Mouse (Mus musculus) NIH3T3 (cell line): ENCODE data around the gene Wsb1.

Source experiments
- DNase-seq: peaks from one replicate; pipeline ENCODE4 v3.0.0-alpha.2; 2012; ENCODE audit warnings: low read depth

Gene Wsb1

GRCm38 (mm10) chr11:79215539-79215938 is 38.9 kb downstream of the Wsb1 start:
- DNase-seq: peak; percentile 51

DNA sequence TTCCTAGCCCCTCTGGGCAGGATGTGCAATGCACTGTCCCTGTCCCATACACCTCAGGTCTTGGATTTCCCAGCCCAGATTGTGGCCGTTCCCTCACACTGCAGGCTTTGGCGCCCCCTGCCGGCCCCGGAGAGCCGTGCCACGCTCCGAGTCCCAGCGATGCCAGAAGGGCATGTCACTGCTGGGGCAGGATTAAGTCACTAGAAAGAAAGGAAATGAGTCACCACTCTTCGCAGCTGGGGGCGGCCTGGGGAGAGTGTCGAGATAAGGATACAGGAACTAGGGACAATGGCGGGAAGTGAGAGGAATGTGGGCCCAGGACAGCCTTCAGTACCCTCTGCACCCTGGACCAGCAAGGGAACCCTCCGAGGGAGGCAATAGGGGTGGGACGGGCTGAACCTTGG is 40.5 kb downstream of the Wsb1 start:
- peak; percentile 94 for DNase-seq

GRCm38 (mm10) chr11:79209882-79210471 is 44.5 kb downstream of the Wsb1 start:
- DNase-seq: no peak

- DNase-seq: no peak
Measured at GRCm38 (mm10) chr11:79209113-79209512, 45.4 kb downstream of the Wsb1 start.

- no peak for DNase-seq
Measured at GRCm38 (mm10) chr11:79208462-79208861, 46.0 kb downstream of the Wsb1 start.

- no peak for DNase-seq
Measured at GRCm38 (mm10) chr11:79207691-79208090, 46.8 kb downstream of the Wsb1 start.

DNA sequence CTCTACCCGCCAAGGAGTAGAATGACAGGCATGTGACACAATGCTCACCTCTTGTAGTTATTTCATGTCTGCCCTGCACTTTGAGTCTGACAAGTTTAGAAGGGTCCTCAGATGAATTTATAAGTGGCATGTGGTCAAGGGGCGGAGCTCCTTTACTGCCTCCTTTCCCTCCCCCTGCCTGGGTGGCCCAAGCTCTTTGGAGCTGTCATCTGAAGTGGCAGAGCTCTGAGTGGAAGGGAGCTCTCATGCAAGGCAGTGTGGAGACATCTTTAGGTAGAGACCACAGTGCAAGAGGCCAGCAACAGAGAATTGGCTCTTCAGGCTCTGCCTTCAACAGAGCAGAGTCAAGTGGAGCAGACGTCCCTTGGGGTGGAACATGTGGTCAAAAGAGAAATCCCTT is 50.0 kb downstream of the Wsb1 start:
- DNase-seq: no peak

GRCm38 (mm10) chr11:79200502-79200901 is 54.0 kb downstream of the Wsb1 start:
- peak; percentile 48 for DNase-seq

- DNase-seq: no peak
Measured at GRCm38 (mm10) chr11:79198562-79198961, 55.9 kb downstream of the Wsb1 start.

DNA sequence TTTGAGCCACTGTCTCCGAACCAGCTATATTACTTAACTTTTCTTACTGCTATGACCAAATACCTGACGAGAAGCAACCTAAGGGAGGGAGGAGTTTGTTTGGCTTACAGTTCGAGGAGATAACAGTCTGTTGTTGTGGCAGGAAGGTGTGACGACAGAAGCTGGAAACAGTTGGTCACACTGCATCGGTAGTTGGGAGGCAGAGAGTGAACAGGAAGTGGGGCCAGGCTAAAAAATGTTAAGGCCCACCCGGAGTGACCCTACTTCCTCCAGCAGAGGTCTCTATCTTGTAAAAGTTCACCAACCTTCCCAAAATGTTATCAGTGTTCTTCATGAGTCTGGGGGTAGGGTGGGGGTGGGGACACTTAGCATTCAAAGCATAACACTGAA is 56.6 kb downstream of the Wsb1 start:
- DNase-seq: no peak

DNA sequence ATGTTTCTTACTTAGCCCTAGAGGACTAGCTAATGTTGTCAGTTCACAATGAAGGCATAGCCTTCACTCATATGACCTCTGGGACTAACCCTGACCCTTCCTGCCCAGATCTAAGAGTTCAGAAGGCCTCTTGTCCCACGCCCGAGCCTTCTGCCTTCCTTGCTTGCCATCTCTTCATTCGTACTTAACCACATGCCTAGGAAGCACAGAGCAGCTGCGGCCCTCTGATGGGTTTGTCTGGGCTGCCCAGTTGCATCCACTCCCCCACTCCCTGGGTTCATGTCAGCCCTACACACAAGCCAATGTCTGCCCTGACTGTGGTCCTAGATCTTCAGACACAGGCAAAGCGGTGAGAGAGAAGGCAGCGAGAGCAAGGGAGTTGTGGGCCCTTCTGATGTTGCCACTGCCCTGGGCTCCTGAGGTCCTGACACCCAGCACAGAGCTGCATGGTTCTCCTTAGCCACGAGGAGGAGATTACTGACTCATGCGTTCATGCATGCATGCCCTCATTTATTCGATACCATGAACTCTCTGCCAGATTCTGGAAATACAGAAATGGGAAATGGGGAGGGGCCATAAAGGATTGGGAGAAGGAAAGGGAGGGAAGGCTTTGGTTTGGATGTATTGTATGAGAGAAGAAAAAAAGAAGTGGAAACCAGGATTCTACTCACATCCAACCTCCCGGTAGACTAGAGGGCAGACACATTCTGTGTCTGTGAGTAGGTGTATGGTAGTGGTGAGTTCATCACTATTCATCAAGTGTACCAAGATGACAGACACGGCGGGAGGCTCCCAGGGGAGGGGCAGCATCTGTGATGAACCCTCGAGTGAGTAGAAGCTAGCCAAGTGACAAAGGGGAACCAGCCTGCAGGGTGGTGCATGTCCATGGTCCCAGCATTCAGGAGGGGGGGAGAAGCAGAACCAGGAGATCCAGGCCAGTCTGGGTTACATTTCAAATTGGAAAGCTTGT is 57.3 kb downstream of the Wsb1 start:
- peak; percentile 80 for DNase-seq

- DNase-seq: peak; percentile 83
Measured at GRCm38 (mm10) chr11:79196196-79196869, 58.1 kb downstream of the Wsb1 start.

DNA sequence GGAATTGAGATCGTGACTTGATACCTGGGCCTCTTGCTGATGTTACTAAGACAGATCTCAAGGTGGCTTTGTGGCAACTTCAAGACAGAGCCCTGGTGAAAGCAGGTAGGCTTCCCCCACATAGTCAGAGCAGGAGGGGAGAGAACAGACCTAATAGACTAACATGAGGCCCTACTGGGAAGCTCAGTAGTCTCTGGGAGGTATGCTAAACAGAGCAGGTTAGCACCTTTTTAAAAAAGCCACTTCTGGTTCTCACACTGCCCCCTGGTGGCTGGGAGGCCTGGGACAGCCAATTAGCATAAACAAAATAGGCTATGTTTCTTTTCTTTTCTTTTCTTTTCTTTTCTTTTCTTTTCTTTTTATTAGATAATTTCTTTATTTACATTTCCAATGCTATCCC is 62.3 kb downstream of the Wsb1 start:
- no peak for DNase-seq

- no peak for DNase-seq
Measured at GRCm38 (mm10) chr11:79191214-79191613, 63.3 kb downstream of the Wsb1 start.

DNA sequence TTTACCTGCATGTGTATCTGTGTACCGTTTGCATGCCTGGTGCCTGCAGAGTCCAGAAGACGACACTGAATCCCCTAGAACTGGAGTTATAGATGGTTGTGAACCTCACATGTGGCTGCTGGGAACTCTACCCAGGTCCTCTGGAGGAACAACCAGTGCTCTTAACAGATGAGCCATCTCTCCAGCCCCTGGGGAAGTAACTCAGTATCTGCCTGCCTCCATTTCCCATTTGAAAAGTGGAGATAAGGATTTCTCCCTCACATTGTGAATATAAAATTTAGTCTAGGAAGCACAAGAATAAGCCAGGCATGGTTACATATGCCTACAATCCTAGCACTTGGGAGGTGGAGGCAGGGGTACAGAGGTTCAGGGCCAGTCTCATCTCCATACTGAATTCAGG is 64.2 kb downstream of the Wsb1 start:
- no peak for DNase-seq
